Mouse (Mus musculus) embryonic fibroblast, embryonic 13.5 days (primary cell): ENCODE results near the gene Gm10065.

Experiments
- CTCF ChIP-seq: IDR thresholded peaks from 2 replicates; pipeline ENCODE4 v1.5.1; 2011; ENCODE audit warnings: mild to moderate bottlenecking, control low read depth, low read length, moderate library complexity, borderline replicate concordance; ENCODE audit not compliant: insufficient read depth
- POLR2A ChIP-seq: IDR thresholded peaks from 2 replicates; pipeline ENCODE4 v1.6.1; 2011; ENCODE audit warnings: low read depth, mild to moderate bottlenecking, control low read depth, low read length, moderate library complexity

GRCm38 (mm10) chr13:21446796-21447195, 32.4 kb downstream of the Gm10065 start:
- no peak for TF ChIP-seq POLR2A
- TF ChIP-seq CTCF: no peak
